Mouse (Mus musculus) erythroblast, embryonic 14.5 days (primary cell): ENCODE data around the gene Gna15. TPM values are rescaled to one million over a fixed set of nuclear protein-coding genes. Genes with fewer than 3 reads are reported as not detected.

ENCODE experiments used
- H3K27me3 ChIP-seq: 2 replicates; pipeline ENCODE4 v1.6.1; 2012; ENCODE audit warnings: inconsistent platforms; ENCODE audit not compliant: control insufficient read depth
- H3K36me3 ChIP-seq: 2 replicates; pipeline ENCODE4 v1.6.1; 2012; ENCODE audit warnings: mild to moderate bottlenecking, inconsistent platforms; ENCODE audit not compliant: control insufficient read depth
- H3K4me1 ChIP-seq: 2 replicates; pipeline ENCODE4 v1.6.1; 2012; ENCODE audit warnings: inconsistent platforms; ENCODE audit not compliant: control insufficient read depth
- H3K4me3 ChIP-seq: replicated peaks from 2 replicates; pipeline ENCODE3; 2012; ENCODE audit warnings: moderate library complexity, mild to moderate bottlenecking, inconsistent platforms
- H3K9me3 ChIP-seq: 2 replicates; pipeline ENCODE4 v1.6.1; 2012; ENCODE audit warnings: low read length, inconsistent platforms, mixed read lengths; ENCODE audit not compliant: control insufficient read depth
- GATA1 ChIP-seq: IDR thresholded peaks from 2 replicates; pipeline ENCODE4 v1.6.1; 2012; ENCODE audit warnings: low read length, inconsistent platforms, mixed read lengths
- TAL1 ChIP-seq: IDR thresholded peaks from 3 replicates; pipeline ENCODE4 v1.6.1; 2012; ENCODE audit warnings: low read length, inconsistent platforms, mixed read lengths
- polyA plus RNA-seq: library from polyadenylated mRNA; stranded (reverse); fragments of >175 nt; gene quantifications from 2 replicates; pipeline ENCODE4 v1.2.3, GENCODE M21; 2012

Gene Gna15
- polyA plus RNA-seq, 1 experiment = 0.14 TPM

DNA sequence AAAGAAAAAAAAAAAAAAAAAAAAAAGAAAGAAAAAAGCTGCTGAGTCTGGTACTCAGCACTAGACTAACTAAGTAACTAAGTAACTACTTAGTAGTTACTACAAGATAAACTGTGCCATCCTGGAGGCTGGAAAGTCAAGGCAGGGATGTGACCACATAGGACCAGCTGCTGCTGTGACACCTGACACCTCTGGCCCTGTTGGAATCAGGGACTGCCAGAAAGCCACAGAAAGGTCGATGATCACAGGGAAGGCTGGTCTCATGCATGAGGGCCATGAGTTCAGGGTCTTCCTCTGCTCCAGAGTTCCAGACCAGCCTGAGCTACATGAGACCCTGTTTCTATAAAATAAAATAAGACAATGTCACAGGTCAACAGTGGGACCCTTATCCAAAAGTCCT is 33.5 kb upstream of the Gna15 start:
- TF ChIP-seq TAL1 (no peak), GATA1 (no peak)
- peaks cover 3% of the 10 kb centered on the region for H3K9me3 ChIP-seq
- H3K36me3 ChIP-seq = peaks cover 12% of the 10 kb centered on the region
- H3K4me3 ChIP-seq = no peak overlapping the region
- H3K4me1 ChIP-seq = peaks cover 36% of the 10 kb centered on the region
- H3K27me3 ChIP-seq = no peaks in the 10 kb centered on the region

DNA sequence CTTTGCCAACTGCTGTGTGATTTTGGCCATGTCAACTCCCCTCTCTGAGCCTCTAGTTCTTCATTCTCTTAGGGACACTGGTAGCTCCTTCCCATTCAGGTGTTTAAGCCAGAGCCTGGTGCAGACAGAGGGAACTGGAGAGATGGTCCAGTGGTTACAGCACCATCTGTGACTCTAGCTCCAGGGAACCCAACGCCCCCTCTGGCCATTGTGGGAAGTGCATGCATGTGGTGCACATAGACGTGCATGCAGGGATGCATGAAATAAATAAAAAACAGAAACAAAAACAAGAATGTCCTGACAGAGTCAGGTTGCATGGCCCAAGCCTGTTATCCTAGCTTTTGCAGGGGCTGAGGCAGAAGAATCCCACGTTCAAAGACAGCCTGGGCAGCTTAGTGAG is 32.3 kb upstream of the Gna15 start:
- Histone ChIP-seq H3K4me3 (no peak overlapping the region), H3K36me3 (peaks cover 3% of the 10 kb centered on the region), H3K9me3 (peaks cover 3% of the 10 kb centered on the region), H3K27me3 (no peaks in the 10 kb centered on the region), H3K4me1 (peaks cover 39% of the 10 kb centered on the region)
- TF ChIP-seq TAL1 (no peak), GATA1 (no peak)

DNA sequence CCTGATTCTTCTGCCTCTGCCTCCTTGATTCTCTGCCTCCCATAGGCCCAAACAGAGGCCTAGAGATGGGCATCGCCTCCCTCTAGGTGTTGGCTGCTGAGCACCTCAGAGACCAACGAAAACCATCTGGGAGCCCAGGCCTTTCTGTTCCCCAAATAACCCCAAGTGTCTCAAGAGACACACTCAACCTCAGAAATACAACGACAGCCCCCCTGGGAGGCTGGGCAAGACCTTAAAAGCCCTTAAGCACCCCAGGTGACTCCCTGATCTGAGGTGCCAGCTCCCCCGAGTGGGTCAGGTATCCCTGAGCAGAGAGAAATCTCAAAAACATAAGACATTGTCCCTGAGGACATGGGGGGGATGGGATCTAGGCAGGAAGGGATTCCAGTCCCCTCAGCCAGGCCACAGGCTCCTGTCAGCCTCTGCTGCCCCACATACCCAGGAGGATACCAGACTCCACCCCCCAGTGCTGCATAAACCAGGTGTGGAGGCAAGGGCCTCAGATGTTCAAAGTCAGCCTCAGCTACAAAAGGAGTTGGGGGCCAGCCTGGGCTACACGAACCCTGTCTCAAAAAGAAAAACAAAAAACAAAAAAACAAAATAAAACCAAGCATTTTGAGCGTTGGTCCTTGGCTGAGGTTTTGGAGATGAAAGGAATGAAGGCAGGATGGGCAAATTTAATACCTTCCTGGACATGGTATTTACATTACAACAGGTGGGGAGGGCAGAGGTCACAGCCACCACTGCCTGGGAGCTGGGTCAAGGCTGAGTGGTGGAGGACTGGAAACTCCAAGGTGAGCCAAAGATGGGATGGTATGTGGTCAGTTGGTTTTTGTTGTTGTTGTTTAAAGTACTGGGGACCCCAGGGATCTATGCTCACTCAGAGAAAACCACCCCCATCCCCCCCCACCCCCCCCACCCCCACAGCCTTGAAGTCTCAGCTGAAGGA is 30.1 kb upstream of the Gna15 start:
- H3K4me3 ChIP-seq = no peak overlapping the region
- no peaks in the 10 kb centered on the region for H3K36me3 ChIP-seq
- peaks cover 29% of the 10 kb centered on the region for H3K4me1 ChIP-seq
- TF ChIP-seq TAL1 (no peak), GATA1 (no peak)
- peaks cover 3% of the 10 kb centered on the region for H3K9me3 ChIP-seq
- H3K27me3 ChIP-seq = no peaks in the 10 kb centered on the region

DNA sequence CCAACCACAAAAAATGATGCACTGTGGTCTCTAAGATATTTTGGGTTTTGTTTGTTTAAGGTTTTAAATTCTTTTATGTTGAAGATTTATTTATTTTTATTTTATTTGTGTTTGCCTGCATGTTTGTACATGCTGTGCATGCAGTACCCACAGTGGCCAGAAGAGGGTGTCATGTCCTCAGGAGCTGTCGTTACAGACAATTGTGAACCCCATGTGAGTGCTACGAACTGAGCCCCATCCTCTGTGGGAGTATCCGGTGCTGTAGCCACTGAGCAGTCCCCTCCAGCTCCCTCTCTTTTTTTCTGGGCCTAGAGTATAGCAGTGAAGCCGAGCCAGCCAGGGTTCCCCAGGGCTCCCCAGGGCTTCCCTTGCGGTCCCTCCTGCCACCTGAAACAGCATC is 29.2 kb upstream of the Gna15 start:
- Histone ChIP-seq H3K36me3 (no peaks in the 10 kb centered on the region), H3K4me1 (peaks cover 29% of the 10 kb centered on the region), H3K9me3 (peaks cover 3% of the 10 kb centered on the region), H3K4me3 (no peak overlapping the region), H3K27me3 (no peaks in the 10 kb centered on the region)
- TF ChIP-seq GATA1 (no peak), TAL1 (no peak)

DNA sequence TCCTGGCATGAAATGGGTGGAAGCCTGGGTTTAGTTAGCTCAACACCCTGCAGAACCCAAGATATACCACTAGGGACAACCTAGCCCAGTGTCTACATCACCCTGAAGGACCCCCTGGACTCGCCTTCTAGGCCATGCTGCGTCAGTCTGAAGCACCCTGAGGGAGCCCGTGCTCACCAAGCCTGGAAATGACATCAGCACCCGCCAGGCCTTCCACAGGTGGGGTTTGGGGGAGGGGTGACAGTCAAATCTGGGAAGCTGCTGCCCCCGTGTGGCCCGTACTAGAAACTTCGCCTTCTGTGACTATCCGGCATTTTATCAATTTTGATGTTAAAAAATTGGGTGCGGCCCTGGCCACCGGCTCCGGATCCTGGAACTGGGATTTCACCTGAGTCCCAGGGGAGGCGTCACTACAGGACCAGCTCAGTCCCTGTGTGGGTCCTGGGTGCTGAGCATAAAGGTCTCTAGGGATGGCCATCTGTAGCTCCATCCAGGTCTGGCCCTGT is 27.6 kb upstream of the Gna15 start:
- H3K4me3 ChIP-seq = no peak overlapping the region
- H3K27me3 ChIP-seq = no peaks in the 10 kb centered on the region
- H3K36me3 ChIP-seq = no peaks in the 10 kb centered on the region
- H3K4me1 ChIP-seq = peaks cover 36% of the 10 kb centered on the region
- TF ChIP-seq GATA1 = no peak
- no peak for TF ChIP-seq TAL1
- H3K9me3 ChIP-seq = peaks cover 3% of the 10 kb centered on the region

DNA sequence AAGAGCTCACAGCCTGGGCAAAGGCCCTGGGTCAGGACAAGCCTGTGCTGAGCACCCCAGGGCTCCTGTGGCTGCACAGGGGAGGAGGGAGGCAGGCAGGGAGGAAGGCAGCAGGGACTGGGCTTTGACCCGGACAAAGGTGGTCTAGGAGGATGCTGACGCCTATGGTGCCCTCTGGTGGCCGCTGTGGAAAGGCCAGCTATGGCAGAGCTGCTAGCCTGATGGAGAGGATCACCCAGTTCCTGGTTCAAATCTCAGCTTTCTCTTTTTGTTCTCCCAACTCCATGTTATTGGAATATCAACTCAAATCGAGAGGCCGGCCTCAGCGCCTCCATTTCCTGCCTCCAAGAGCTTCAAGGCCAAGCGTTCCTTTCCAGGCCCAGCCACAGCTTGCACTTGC is 26.2 kb upstream of the Gna15 start:
- peaks cover 48% of the 10 kb centered on the region for H3K4me1 ChIP-seq
- no peaks in the 10 kb centered on the region for H3K36me3 ChIP-seq
- H3K27me3 ChIP-seq = no peaks in the 10 kb centered on the region
- TF ChIP-seq TAL1 = no peak
- TF ChIP-seq GATA1 = no peak
- no peak overlapping the region for H3K4me3 ChIP-seq
- peaks cover 3% of the 10 kb centered on the region for H3K9me3 ChIP-seq

DNA sequence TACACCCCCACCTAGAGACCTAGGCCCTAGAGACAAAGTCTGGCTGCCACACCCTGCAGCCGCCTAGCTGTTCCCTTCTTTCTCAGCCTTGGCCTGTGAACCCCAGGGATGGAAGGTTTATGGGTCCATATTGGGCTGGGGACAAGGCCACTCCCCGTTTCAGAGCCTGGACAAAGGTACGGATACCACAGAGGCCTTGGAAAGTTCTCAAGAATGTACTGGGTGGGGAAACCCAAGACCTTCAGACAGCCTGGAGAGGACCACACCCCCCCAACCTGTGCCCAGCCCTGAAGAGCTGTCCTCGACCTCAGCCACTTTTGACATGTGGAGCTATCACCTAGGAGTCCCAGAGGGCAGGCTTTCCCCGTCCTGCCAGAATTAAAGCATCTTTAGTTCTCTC is 24.9 kb upstream of the Gna15 start:
- TF ChIP-seq TAL1 (no peak), GATA1 (no peak)
- no peaks in the 10 kb centered on the region for H3K36me3 ChIP-seq
- peaks cover 3% of the 10 kb centered on the region for H3K9me3 ChIP-seq
- H3K27me3 ChIP-seq = no peaks in the 10 kb centered on the region
- H3K4me1 ChIP-seq = peaks cover 57% of the 10 kb centered on the region
- no peak overlapping the region for H3K4me3 ChIP-seq

DNA sequence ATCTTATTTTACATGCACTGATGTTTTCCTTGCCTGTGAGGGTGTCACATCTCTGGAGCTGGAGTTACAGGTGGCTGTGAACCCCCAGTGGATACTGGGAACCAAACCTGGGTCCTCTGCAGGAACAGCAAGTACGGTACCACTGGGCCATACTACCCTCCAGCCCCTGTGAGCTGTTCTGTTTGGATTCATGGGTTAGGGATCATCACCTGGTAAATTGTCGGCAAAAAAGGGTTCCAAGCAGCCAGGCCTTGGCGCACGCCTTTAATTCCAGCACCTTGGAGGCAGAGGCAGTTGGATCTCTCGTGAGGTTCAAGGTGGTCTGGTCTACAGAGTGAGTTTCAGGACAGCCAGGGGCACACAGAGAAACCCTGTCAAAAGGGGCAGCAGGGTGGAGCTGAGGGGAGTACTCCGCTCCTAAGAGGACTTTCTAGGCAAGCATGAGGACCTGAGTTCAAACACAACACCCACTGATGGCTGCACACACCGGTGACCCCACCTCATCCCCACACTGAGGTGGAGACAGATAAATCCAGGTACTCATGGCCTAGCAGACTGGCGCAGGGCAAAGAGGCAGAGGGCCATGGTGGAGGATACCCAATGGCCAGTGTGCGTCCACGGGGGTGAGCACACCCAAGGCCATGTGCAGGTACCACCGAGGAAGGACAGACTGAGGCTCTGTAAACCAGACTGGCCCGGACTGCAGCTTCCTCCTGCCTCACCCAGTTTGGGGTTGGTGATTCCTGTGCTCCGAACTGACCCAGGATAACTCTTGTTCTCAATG is 23.0 kb upstream of the Gna15 start:
- no peak overlapping the region for H3K4me3 ChIP-seq
- peaks cover 72% of the 10 kb centered on the region for H3K4me1 ChIP-seq
- no peaks in the 10 kb centered on the region for H3K9me3 ChIP-seq
- no peaks in the 10 kb centered on the region for H3K27me3 ChIP-seq
- no peak for TF ChIP-seq GATA1
- no peak for TF ChIP-seq TAL1
- peaks cover 15% of the 10 kb centered on the region for H3K36me3 ChIP-seq

DNA sequence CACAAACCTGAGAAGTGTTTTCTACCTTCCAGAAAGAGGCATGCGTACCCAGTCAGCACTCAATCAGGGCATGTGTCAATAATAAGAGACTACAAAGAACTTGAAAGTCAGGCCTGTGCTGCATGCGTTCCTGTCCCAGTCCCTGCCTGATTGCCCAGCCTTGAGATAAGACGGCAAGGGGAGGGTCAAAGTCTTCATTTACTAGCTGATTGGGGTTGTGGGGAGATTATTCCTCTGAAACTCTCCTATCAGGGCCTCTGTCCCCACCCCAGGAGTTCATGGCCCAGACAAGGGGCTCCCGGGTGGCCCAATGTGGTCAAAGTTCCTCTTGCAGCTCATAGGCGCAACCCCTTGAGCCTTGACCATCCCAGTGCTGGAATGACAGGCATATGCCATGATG is 22.3 kb upstream of the Gna15 start:
- no peaks in the 10 kb centered on the region for H3K9me3 ChIP-seq
- TF ChIP-seq GATA1 (peak; percentile 25; the same call in 1 of the 2 replicates), TAL1 (no peak)
- H3K27me3 ChIP-seq = no peaks in the 10 kb centered on the region
- H3K4me1 ChIP-seq = peaks cover 72% of the 10 kb centered on the region
- H3K36me3 ChIP-seq = peaks cover 20% of the 10 kb centered on the region
- H3K4me3 ChIP-seq = peak overlapping the region; percentile 70
